Mouse (Mus musculus) E14TG2a.4 (cell line): ENCODE results near the gene H2-K1.

Experiments
- CTCF ChIP-seq: conservative IDR thresholded peaks from 2 replicates; pipeline ENCODE4 v1.5.1; 2014; ENCODE audit warnings: low read length
- POU5F1 ChIP-seq: IDR thresholded peaks from 2 replicates; pipeline ENCODE4 v1.6.1; 2014; ENCODE audit warnings: low read length, borderline replicate concordance

- TF ChIP-seq CTCF (no peak), POU5F1 (no peak)
These were observed 52.6 kb downstream of the H2-K1 start for GRCm38 (mm10) chr17:33947430-33948089.
